Mouse (Mus musculus): ENCODE measurements around the gene Arxes1. TPM values are rescaled to one million over a fixed set of nuclear protein-coding genes. Genes with fewer than 3 reads are reported as not detected.
A peak's percentile ranks its signal among the peaks of the same experiment; 100 is the strongest.
"Not testable (repeated sequence)": the region's sequence is repeated elsewhere in the genome, so short reads cannot be mapped to it uniquely, and the experiment has no call there.

The Arxes1 gene
- 46.1 and 49.2 TPM in 2 replicates for polyA plus RNA-seq (2016; fragmentation: Nextera tagmentation; extraction: Ambion mirVana)

DNA sequence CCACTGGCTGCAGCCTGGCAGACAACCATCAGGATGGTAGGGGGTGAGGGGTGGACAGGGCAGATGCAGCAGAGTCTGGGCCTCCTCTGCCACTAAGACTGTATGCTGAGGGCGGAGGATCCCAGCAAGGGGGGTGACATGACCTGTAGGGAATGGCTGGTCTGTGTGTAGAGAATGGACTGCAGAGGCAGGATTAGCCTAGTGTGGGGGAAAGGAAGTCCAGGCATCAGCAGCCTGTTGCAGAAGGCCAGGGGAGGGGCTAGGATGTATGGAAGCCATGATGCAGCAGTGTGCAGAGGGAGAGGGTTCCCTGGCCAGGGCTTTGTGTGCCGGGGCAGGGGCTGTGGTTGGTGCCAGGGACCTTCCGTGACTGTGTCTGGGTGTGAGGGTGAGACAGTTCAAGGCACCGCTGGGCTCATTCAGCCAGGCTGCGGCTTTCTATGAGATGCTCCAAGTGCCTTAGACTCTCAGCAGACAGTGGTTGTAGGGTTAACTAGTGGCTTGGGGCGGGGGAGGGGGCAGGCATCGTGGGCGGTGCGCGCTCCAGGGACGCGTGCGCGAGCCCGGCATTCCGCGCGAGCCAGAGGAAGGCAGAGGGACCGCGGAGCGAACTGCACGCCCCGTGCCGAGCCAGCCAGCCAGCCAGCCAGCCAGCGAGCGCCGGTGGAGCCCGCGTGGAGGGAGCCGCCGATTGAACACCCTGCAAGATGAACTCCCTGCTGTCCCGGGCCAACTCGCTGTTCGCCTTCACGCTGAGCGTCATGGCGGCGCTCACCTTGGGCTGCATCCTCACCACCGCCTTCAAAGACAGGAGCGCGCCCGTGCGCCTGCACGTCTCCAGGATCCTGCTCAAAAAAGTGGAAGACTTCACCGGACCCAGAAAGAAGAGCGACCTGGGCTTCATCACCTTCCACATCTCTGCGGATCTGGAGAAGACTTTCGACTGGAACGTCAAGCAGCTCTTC, at the start of gene Arxes1:
Gene Arxes1, plus strand, starts transcription at position 569 of the 965 bp plus-strand sequence.
- Histone ChIP-seq H3K4me3 (peak within 1 kb of the TSS; percentile 25), H3K4me2 (replicated peaks) (peak within 1 kb of the TSS; percentile 36)
- not testable (repeated sequence) for H3K4me1 ChIP-seq, H3K36me3 ChIP-seq, H3K9ac ChIP-seq, H3K27me3 ChIP-seq, H3K27ac ChIP-seq, H3K9me3 ChIP-seq
- ATAC-seq (ENCODE audit: insufficient number of reproducible peaks, insufficient read depth, low FRiP score, low TSS enrichment), result peak; percentile 95
- WGBS, result 41% methylated on average over 4 of the region's 49 CpGs

GRCm38 (mm10) chrX:135984539-135985260, 48.5 kb upstream of the Arxes1 start:
- Histone ChIP-seq H3K4me3 (no peak overlapping the region), H3K27me3 (no peaks in the 10 kb centered on the region), H3K9me3 (no peaks in the 10 kb centered on the region), H3K27ac (no peak overlapping the region), H3K4me2 (replicated peaks) (no peak overlapping the region), H3K36me3 (no peaks in the 10 kb centered on the region), H3K4me1 (no peaks in the 10 kb centered on the region), H3K9ac (no peak overlapping the region)
- no peak for ATAC-seq (ENCODE audit: insufficient number of reproducible peaks, insufficient read depth, low FRiP score, low TSS enrichment)
- 67% methylated on average over 6 of the region's 6 CpGs for WGBS

DNA sequence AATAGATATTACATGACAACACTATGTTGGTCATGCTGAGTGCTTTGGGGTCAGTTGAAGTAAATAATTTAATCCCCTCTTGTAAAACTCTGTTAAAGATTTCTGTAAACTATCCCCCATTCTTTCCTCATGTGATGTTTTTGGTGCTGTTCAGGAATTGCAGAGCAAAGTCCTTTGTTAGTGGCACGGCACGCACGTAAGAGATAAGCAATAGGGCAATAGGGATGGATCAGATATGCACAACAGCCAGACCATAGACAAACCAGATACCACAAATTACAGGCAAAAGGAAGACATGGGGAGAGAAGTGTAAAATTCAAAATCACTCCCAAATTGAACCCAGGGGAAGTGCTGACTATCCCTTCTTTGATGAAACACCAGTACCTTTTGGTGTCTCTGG, 46.9 kb upstream of the Arxes1 start:
- Histone ChIP-seq H3K4me1 (no peaks in the 10 kb centered on the region), H3K9ac (no peak overlapping the region), H3K27me3 (no peaks in the 10 kb centered on the region), H3K9me3 (no peaks in the 10 kb centered on the region), H3K4me3 (no peak overlapping the region), H3K4me2 (replicated peaks) (no peak overlapping the region), H3K27ac (no peak overlapping the region), H3K36me3 (no peaks in the 10 kb centered on the region)
- WGBS, result 92% methylated on average over 3 of the region's 3 CpGs
- no peak for ATAC-seq (ENCODE audit: insufficient number of reproducible peaks, insufficient read depth, low FRiP score, low TSS enrichment)

DNA sequence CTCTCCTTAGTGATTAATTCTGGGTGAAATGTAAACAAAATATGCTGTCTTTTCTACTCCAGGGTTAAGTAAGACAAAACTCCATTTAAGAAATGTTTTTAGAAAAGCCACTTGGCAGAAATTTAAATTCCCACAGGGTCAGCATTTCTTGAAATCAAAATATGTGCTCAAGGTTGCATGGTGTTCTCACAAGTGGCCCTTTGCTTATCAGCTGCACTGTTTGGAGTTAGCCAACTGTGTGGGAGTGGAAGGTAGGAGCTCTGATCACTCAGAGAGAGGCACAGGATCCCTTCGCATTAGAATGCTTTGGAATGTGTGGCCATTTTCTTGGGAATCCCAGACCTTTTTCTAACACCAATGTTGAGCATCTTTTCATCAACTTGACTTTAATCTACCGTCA, 42.5 kb upstream of the Arxes1 start:
- 83% methylated on average over 2 of the region's 2 CpGs for WGBS
- ATAC-seq (ENCODE audit: insufficient number of reproducible peaks, insufficient read depth, low FRiP score, low TSS enrichment), result no peak
- Histone ChIP-seq H3K4me1 (no peaks in the 10 kb centered on the region), H3K27ac (no peak overlapping the region), H3K9ac (no peak overlapping the region), H3K4me3 (no peak overlapping the region), H3K4me2 (replicated peaks) (no peak overlapping the region), H3K36me3 (no peaks in the 10 kb centered on the region), H3K27me3 (no peaks in the 10 kb centered on the region), H3K9me3 (no peaks in the 10 kb centered on the region)

- H3K9me3 ChIP-seq; H3K27ac ChIP-seq; H3K36me3 ChIP-seq; H3K4me2 ChIP-seq (replicated peaks); H3K9ac ChIP-seq; H3K27me3 ChIP-seq; H3K4me1 ChIP-seq; H3K4me3 ChIP-seq: not testable (repeated sequence)
- peak; percentile 94 for ATAC-seq (ENCODE audit: insufficient number of reproducible peaks, insufficient read depth, low FRiP score, low TSS enrichment)
- WGBS, result 22% methylated on average over 2 of the region's 3 CpGs
Observed at GRCm38 (mm10) chrX:135993192-135993594, 40.0 kb upstream of the Arxes1 start.

- peak within 1 kb of the TSS; percentile 30 for H3K4me3 ChIP-seq
- H3K4me1 ChIP-seq, H3K36me3 ChIP-seq, H3K27ac ChIP-seq, H3K9ac ChIP-seq, H3K9me3 ChIP-seq, H3K27me3 ChIP-seq: not testable (repeated sequence)
- ATAC-seq (ENCODE audit: insufficient number of reproducible peaks, insufficient read depth, low FRiP score, low TSS enrichment), result peak; percentile 85
- peak within 1 kb of the TSS; percentile 47 for H3K4me2 ChIP-seq (replicated peaks)
- 20% methylated on average over 10 of the region's 39 CpGs for WGBS
Observed at GRCm38 (mm10) chrX:135993664-135994119, 39.5 kb upstream of the Arxes1 start, which contains the start of gene Arxes2. Arxes2 (plus strand) TSS chrX:135993824.

GRCm38 (mm10) chrX:136007199-136007843, 25.8 kb upstream of the Arxes1 start:
- 36% methylated on average over 5 of the region's 5 CpGs for WGBS
- H3K27me3 ChIP-seq, result 0 out of 2 replicates have a peak, but pooled peaks cover 3% of the 10 kb centered on the region
- no peak overlapping the region for H3K4me3 ChIP-seq
- H3K4me1 ChIP-seq, result no peaks in the 10 kb centered on the region
- no peaks in the 10 kb centered on the region for H3K36me3 ChIP-seq
- H3K9ac ChIP-seq, result no peak overlapping the region
- ATAC-seq (ENCODE audit: insufficient number of reproducible peaks, insufficient read depth, low FRiP score, low TSS enrichment), result no peak
- H3K27ac ChIP-seq, result no peak overlapping the region
- no peaks in the 10 kb centered on the region for H3K9me3 ChIP-seq
- H3K4me2 ChIP-seq (replicated peaks), result no peak overlapping the region

DNA sequence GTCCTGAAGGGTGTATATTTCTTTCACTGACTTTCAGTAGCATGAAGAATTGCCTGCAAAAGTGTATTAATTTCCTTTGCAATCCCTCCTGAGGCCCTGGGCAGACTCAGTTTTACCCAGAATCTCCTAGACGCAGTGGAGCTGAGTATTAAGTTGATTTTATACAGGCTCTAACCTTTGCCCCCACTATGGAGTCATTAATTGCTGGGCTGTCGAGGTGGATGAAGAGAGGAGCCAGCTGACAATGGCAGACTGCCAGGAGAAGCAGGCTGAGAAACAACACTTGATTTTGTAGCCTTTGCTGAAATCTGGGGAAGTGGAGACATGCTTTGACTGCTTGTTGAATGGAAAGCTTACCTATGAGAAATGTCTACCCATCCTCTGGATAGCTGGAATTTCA, 18.8 kb upstream of the Arxes1 start:
- no peaks in the 10 kb centered on the region for H3K36me3 ChIP-seq
- H3K4me3 ChIP-seq, result no peak overlapping the region
- ATAC-seq (ENCODE audit: insufficient number of reproducible peaks, insufficient read depth, low FRiP score, low TSS enrichment), result peak; percentile 64; the same call in 1 of the 2 replicates
- H3K27ac ChIP-seq, result no peak overlapping the region
- H3K9me3 ChIP-seq, result no peaks in the 10 kb centered on the region
- H3K4me2 ChIP-seq (replicated peaks), result no peak overlapping the region
- no peaks in the 10 kb centered on the region for H3K4me1 ChIP-seq
- H3K27me3 ChIP-seq, result no peaks in the 10 kb centered on the region
- H3K9ac ChIP-seq, result no peak overlapping the region
- 25% methylated on average over 2 of the region's 2 CpGs for WGBS

DNA sequence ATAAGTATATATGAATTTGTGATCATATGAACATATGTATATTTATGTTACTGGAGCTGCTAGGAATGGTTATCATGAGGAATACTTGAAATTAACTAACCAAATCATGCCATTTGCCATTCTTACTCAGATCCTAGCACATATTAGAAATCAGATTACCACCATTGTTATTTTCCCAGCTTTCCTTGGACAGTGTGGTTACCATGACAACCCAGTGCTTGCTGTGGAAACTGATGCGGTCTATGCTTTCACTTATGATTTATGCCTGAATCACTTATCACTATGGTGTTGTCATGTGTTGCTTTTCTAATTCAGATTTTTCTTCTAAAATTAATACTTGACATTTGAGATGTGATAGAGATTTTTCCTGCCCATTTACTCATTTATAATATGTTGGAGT, 2.8 kb upstream of the Arxes1 start:
- no peaks in the 10 kb centered on the region for H3K4me1 ChIP-seq
- WGBS, result 82% methylated on average over 1 of the region's 1 CpGs
- no peak overlapping the region for H3K27ac ChIP-seq
- no peak overlapping the region for H3K4me3 ChIP-seq
- ATAC-seq (ENCODE audit: insufficient number of reproducible peaks, insufficient read depth, low FRiP score, low TSS enrichment), result no peak
- H3K4me2 ChIP-seq (replicated peaks), result no peak overlapping the region
- peaks cover 6% of the 10 kb centered on the region; the same call in 1 of the 2 replicates for H3K27me3 ChIP-seq
- no peaks in the 10 kb centered on the region for H3K36me3 ChIP-seq
- H3K9me3 ChIP-seq, result no peaks in the 10 kb centered on the region
- no peak overlapping the region for H3K9ac ChIP-seq

- H3K9ac ChIP-seq, result no peak overlapping the region
- no peaks in the 10 kb centered on the region for H3K9me3 ChIP-seq
- H3K4me2 ChIP-seq (replicated peaks), result no peak overlapping the region
- no peaks in the 10 kb centered on the region for H3K4me1 ChIP-seq
- no peaks in the 10 kb centered on the region for H3K36me3 ChIP-seq
- 92% methylated on average over 1 of the region's 1 CpGs for WGBS
- no peak overlapping the region for H3K27ac ChIP-seq
- ATAC-seq (ENCODE audit: insufficient number of reproducible peaks, insufficient read depth, low FRiP score, low TSS enrichment), result no peak
- no peaks in the 10 kb centered on the region for H3K27me3 ChIP-seq
- no peak overlapping the region for H3K4me3 ChIP-seq
Observed at GRCm38 (mm10) chrX:136043726-136044125, 10.6 kb downstream of the Arxes1 start.

DNA sequence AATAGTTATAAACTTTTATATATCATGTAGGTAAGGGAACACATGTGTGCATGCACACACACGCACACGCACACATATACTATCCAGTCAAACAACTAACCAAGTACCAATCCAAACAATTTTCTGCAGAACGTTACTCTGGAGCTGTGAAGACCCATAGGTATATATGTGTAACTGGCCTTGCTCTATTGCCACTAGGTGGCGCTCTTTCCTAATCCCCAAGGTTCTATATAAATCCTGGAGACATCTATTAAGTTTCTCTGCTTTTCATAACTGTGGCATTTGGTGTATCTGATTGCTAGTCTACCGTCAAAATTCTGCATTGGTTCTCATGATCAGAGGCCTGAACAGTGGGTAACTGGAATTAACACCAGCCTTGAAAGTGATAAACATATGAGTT, 14.4 kb downstream of the Arxes1 start:
- no peak for ATAC-seq (ENCODE audit: insufficient number of reproducible peaks, insufficient read depth, low FRiP score, low TSS enrichment)
- Histone ChIP-seq H3K4me3 (no peak overlapping the region), H3K9ac (no peak overlapping the region), H3K36me3 (no peaks in the 10 kb centered on the region), H3K9me3 (no peaks in the 10 kb centered on the region), H3K4me2 (replicated peaks) (no peak overlapping the region), H3K27ac (no peak overlapping the region), H3K4me1 (no peaks in the 10 kb centered on the region), H3K27me3 (no peaks in the 10 kb centered on the region)
- WGBS, result 17% methylated on average over 5 of the region's 5 CpGs

All from embryonic facial prominence, embryonic 12.5 days (tissue).